Mouse (Mus musculus) heart, embryonic 11.5 days (tissue): ENCODE measurements around the gene Dhps. TPM values are rescaled to one million over a fixed set of nuclear protein-coding genes. Genes with fewer than 3 reads are reported as not detected.
A peak's percentile ranks its signal among the peaks of the same experiment; 100 is the strongest.

Experiments used
- ATAC-seq: fragments of 200-750 bp; cut with Nextera tagmentation; replicated peaks from 2 replicates; pipeline ENCODE4 v1.8.0; 2017; ENCODE audit warnings: moderate library complexity; ENCODE audit not compliant: insufficient number of reproducible peaks, low FRiP score, low TSS enrichment
- H3K27ac ChIP-seq: fragments of 300-500 bp; sonication (generic); 2 replicates; pipeline ENCODE4 v1.5.1; 2014; ENCODE audit warnings: mild to moderate bottlenecking, low read depth, low read length
- H3K27me3 ChIP-seq: fragments of 300-500 bp; sonication (generic); 2 replicates; pipeline ENCODE4 v1.6.1; 2014; ENCODE audit warnings: mild to moderate bottlenecking, low read length, mixed read lengths; ENCODE audit not compliant: control insufficient read depth, insufficient read depth
- H3K36me3 ChIP-seq: fragments of 300-500 bp; sonication (generic); 2 replicates; pipeline ENCODE4 v1.6.1; 2014; ENCODE audit warnings: mild to moderate bottlenecking, low read length, moderate library complexity, mixed read lengths; ENCODE audit not compliant: control insufficient read depth, insufficient read depth
- H3K4me1 ChIP-seq: fragments of 300-500 bp; sonication (generic); 2 replicates; pipeline ENCODE4 v1.6.1; 2014; ENCODE audit warnings: low read length; ENCODE audit not compliant: control insufficient read depth, insufficient read depth
- H3K4me2 ChIP-seq: fragments of 300-500 bp; sonication (generic); 2 replicates; pipeline ENCODE4 v1.6.1; 2014; ENCODE audit warnings: mild to moderate bottlenecking, moderate library complexity
- H3K4me3 ChIP-seq: fragments of 300-500 bp; sonication (generic); 2 replicates; pipeline ENCODE4 v1.5.1; 2014; ENCODE audit warnings: low read depth, low read length
- H3K9ac ChIP-seq: fragments of 300-500 bp; sonication (generic); 2 replicates; pipeline ENCODE4 v1.6.1; 2014; ENCODE audit warnings: mild to moderate bottlenecking, low read depth, low read length, moderate library complexity
- H3K9me3 ChIP-seq: fragments of 300-500 bp; sonication (generic); replicated peaks from 2 replicates; pipeline ENCODE4 v1.6.1; 2016; ENCODE audit warnings: low read length; ENCODE audit not compliant: control insufficient read depth
- WGBS: fragments of 180-500 bp; shearing (Covaris S2); extraction: QIAGEN DNeasy Blood & Tissue Kit; methylation state at CpG from one replicate; pipeline ENCODE4 v1.1.7; 2014; ENCODE audit not compliant: insufficient replicate concordance; 5-methylcytosine and 5-hydroxymethylcytosine counted together
- polyA plus RNA-seq: library from polyadenylated mRNA; unstranded; fragments of >200 nt; fragmentation: Nextera tagmentation; extraction: Ambion mirVana; gene quantifications from 2 replicates; pipeline ENCODE4 v1.2.1, GENCODE M21; 2014

Gene Dhps
- polyA plus RNA-seq, 1 experiment from 2014 or later = 60.0 TPM

DNA sequence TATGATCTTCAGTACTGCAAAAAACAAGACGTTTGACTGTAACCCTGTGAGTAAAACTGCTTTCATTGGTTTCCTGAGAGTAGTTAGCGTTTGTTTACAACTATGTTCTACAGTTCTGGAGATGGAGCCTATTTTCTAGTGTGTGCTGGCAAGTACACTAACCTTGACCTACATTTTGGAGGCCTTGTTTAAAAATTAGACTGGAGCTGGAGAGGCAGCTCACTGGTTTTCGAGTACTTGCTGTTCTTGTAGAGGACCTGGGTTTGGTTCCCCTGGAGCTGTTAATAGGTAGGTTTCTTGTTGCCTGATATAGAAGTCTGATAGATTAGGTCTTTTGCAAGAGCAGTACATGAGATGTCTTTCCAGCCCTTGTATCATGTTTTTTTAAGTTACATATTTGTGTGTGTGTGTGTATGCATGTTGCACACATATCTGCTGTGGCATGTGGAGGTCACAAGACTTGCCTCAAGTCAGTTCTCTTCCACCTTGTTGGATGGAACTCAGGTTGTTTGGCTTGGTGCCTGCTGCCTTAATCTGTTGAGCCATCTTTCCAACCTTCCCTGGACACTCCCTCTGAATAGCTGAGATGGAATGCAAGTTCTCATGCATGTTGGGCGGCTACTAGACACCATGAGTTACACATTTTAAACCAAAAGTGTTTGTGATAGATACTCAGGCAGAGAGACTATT lies 38.8 kb upstream of the Dhps start:
- Histone ChIP-seq H3K9me3 (no peaks in the 10 kb centered on the region), H3K4me2 (no peak overlapping the region), H3K36me3 (peaks cover 17% of the 10 kb centered on the region), H3K27me3 (no peaks in the 10 kb centered on the region), H3K27ac (no peak overlapping the region), H3K4me1 (peaks cover 27% of the 10 kb centered on the region), H3K9ac (no peak overlapping the region), H3K4me3 (no peak overlapping the region)
- WGBS = 77% methylated on average over 4 of the region's 4 CpGs
- no peak for ATAC-seq

DNA sequence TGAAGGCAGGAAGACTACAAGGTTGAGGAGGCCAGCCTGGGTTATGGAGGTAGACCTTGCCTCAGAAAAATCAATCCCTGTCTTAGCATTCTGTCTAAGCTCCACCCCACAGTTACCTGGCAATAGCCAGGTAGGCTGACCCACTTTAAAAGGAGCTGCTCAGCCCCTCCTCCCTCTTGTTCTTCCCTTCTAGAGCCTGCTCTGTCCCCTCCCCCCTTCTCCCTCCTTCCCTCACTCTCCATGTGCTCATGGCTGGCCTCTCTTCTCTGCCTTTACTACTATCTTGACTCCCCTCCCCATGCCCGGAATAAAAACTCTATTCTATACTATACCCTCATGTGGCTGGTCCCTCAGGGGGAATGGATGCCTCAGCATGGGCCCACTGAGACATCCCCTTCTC lies 37.7 kb upstream of the Dhps start:
- H3K9me3 ChIP-seq = no peaks in the 10 kb centered on the region
- H3K36me3 ChIP-seq = peaks cover 17% of the 10 kb centered on the region
- no peak overlapping the region for H3K4me2 ChIP-seq
- no peak overlapping the region for H3K27ac ChIP-seq
- 54% methylated on average over 1 of the region's 1 CpGs for WGBS
- H3K27me3 ChIP-seq = no peaks in the 10 kb centered on the region
- H3K4me1 ChIP-seq = peaks cover 24% of the 10 kb centered on the region
- H3K9ac ChIP-seq = no peak overlapping the region
- H3K4me3 ChIP-seq = no peak overlapping the region
- no peak for ATAC-seq

- Histone ChIP-seq H3K27ac (peak overlapping the region; percentile 54), H3K4me2 (peak overlapping the region; percentile 97), H3K36me3 (peaks cover 15% of the 10 kb centered on the region), H3K9ac (peak overlapping the region; percentile 94), H3K9me3 (no peaks in the 10 kb centered on the region), H3K4me1 (peaks cover 22% of the 10 kb centered on the region), H3K4me3 (peak overlapping the region; percentile 94), H3K27me3 (no peaks in the 10 kb centered on the region)
- ATAC-seq = no peak
- WGBS = 3% methylated on average over 13 of the region's 13 CpGs
Measured at GRCm38 (mm10) chr8:85034764-85035163, 36.8 kb upstream of the Dhps start.

GRCm38 (mm10) chr8:85035165-85035727 lies 36.3 kb upstream of the Dhps start:
- Histone ChIP-seq H3K4me3 (peak overlapping the region; percentile 94), H3K27ac (peak overlapping the region; percentile 99), H3K9ac (peak overlapping the region; percentile 94), H3K4me1 (peaks cover 22% of the 10 kb centered on the region), H3K9me3 (no peaks in the 10 kb centered on the region), H3K36me3 (peaks cover 12% of the 10 kb centered on the region), H3K4me2 (peak overlapping the region; percentile 97), H3K27me3 (no peaks in the 10 kb centered on the region)
- no peak for ATAC-seq
- WGBS = 5% methylated on average over 12 of the region's 12 CpGs

GRCm38 (mm10) chr8:85035728-85036310 lies 35.7 kb upstream of the Dhps start:
- 1% methylated on average over 15 of the region's 15 CpGs for WGBS
- Histone ChIP-seq H3K4me3 (peak overlapping the region; percentile 94), H3K27me3 (no peaks in the 10 kb centered on the region), H3K27ac (peak overlapping the region; percentile 99), H3K9me3 (no peaks in the 10 kb centered on the region), H3K4me2 (peak overlapping the region; percentile 97), H3K36me3 (peaks cover 14% of the 10 kb centered on the region), H3K4me1 (peaks cover 22% of the 10 kb centered on the region), H3K9ac (peak overlapping the region; percentile 94)
- no peak for ATAC-seq

DNA sequence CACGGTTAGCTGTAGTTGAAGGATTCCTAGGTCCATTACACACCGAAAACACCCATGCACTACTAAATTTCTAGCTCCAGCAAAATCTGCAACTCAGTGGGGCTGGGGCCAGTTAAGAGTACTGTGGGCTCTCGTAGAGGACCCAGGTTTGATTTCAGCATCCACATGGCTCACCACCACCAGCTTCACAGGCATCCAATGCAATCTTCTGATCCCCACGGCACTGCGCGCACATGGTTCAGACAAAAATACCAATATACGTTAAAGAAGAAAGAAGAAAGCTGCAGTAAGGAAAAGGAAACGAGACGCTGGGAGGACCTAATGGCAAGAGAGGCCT lies 35.2 kb upstream of the Dhps start:
- WGBS = under 1% methylated on average over 9 of the region's 9 CpGs
- H3K4me1 ChIP-seq = peaks cover 22% of the 10 kb centered on the region
- ATAC-seq = no peak
- peak overlapping the region; percentile 94 for H3K9ac ChIP-seq
- H3K27me3 ChIP-seq = no peaks in the 10 kb centered on the region
- H3K9me3 ChIP-seq = no peaks in the 10 kb centered on the region
- peaks cover 20% of the 10 kb centered on the region for H3K36me3 ChIP-seq
- H3K4me2 ChIP-seq = peak overlapping the region; percentile 97
- H3K27ac ChIP-seq = peak overlapping the region; percentile 99
- H3K4me3 ChIP-seq = peak overlapping the region; percentile 94

GRCm38 (mm10) chr8:85036718-85037365 lies 34.7 kb upstream of the Dhps start, which contains the start of gene Tnpo2:
Tnpo2 (plus strand) TSS chr8:85036915.
- no peaks in the 10 kb centered on the region for H3K9me3 ChIP-seq
- H3K4me1 ChIP-seq = peaks cover 22% of the 10 kb centered on the region
- H3K4me2 ChIP-seq = peak within 1 kb of the TSS; percentile 97
- peak; percentile 92 for ATAC-seq
- peak within 1 kb of the TSS; percentile 94 for H3K9ac ChIP-seq
- peak within 1 kb of the TSS; percentile 99 for H3K27ac ChIP-seq
- peak within 1 kb of the TSS; percentile 94 for H3K4me3 ChIP-seq
- H3K27me3 ChIP-seq = no peaks in the 10 kb centered on the region
- under 1% methylated on average over 57 of the region's 59 CpGs for WGBS
- H3K36me3 ChIP-seq = peaks cover 20% of the 10 kb centered on the region

DNA sequence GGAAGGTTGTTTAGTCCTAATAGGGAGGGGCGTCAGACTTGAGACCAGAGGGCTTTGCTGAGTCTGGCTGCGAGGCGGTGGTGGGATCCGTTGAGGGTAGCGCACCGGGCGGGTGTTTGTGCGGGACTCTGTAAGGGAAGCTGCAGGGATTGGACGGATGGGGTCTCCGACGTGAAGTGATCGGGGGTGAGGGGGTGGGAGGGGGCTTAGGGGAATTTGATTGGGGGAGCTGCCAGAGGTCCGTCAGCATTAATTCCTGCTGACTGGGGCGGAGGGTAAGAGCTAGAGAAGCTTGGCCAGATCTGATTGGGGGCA lies 34.2 kb upstream of the Dhps start:
- peak; percentile 26 for ATAC-seq
- no peaks in the 10 kb centered on the region for H3K27me3 ChIP-seq
- 1% methylated on average over 14 of the region's 14 CpGs for WGBS

More for the DNA sequence above, 34.2 kb upstream of the Dhps start:
- peaks cover 22% of the 10 kb centered on the region for H3K4me1 ChIP-seq
- H3K36me3 ChIP-seq = peaks cover 16% of the 10 kb centered on the region
- peak overlapping the region; percentile 97 for H3K4me2 ChIP-seq
- peak overlapping the region; percentile 99 for H3K27ac ChIP-seq
- peak overlapping the region; percentile 94 for H3K4me3 ChIP-seq
- peak overlapping the region; percentile 94 for H3K9ac ChIP-seq
- no peaks in the 10 kb centered on the region for H3K9me3 ChIP-seq
